Mouse (Mus musculus) frontal cortex, postnatal 36 days (tissue): ENCODE results near the gene Rab34.
A peak's percentile ranks its signal among the peaks of the same experiment; 100 is the strongest.

Experiments
- DNase-seq, 2 experiments: peaks; one replicate each; pipeline ENCODE4 v3.0.0; 2022; ENCODE audit warnings: low spot score in 2 of 2

Rab34 gene

GRCm38 (mm10) chr11:78164924-78165760 is 23.1 kb upstream of the Rab34 start, which contains the start of gene Traf4:
Gene Traf4 (minus strand): TSS chr11:78165589.
- DNase-seq = peak; percentile 60 to 66

- no peak for DNase-seq
Measured at GRCm38 (mm10) chr11:78165761-78166109, 22.5 kb upstream of the Rab34 start.

- no peak for DNase-seq
Measured at GRCm38 (mm10) chr11:78166161-78166560, 22.1 kb upstream of the Rab34 start.

GRCm38 (mm10) chr11:78166640-78167039 is 21.6 kb upstream of the Rab34 start:
- no peak for DNase-seq

GRCm38 (mm10) chr11:78167257-78167959 is 20.8 kb upstream of the Rab34 start:
- no peak for DNase-seq

- no peak for DNase-seq
Measured at GRCm38 (mm10) chr11:78168541-78169468, 19.4 kb upstream of the Rab34 start.

GRCm38 (mm10) chr11:78170306-78170705 is 17.9 kb upstream of the Rab34 start:
- DNase-seq = no peak

GRCm38 (mm10) chr11:78171328-78171727 is 16.9 kb upstream of the Rab34 start:
- no peak for DNase-seq

GRCm38 (mm10) chr11:78172034-78172747 is 16.0 kb upstream of the Rab34 start:
- DNase-seq = no peak

GRCm38 (mm10) chr11:78172748-78173383 is 15.4 kb upstream of the Rab34 start:
- DNase-seq = no peak

GRCm38 (mm10) chr11:78174506-78174905 is 13.7 kb upstream of the Rab34 start:
- DNase-seq = no peak

- no peak for DNase-seq
Measured at GRCm38 (mm10) chr11:78175771-78176401, 12.3 kb upstream of the Rab34 start.

- DNase-seq = peak; percentile 82 to 85
Measured at GRCm38 (mm10) chr11:78176402-78176862, 11.8 kb upstream of the Rab34 start, which contains the start of the genes Nek8 and Tlcd1. Gene Nek8 (minus strand): TSS chr11:78176675. Gene Tlcd1 (plus strand): TSS chr11:78176711.

GRCm38 (mm10) chr11:78176905-78177331 is 11.3 kb upstream of the Rab34 start:
- no peak for DNase-seq

- DNase-seq = no peak
Measured at GRCm38 (mm10) chr11:78177437-78177836, 10.8 kb upstream of the Rab34 start.

GRCm38 (mm10) chr11:78177903-78178858 is 10.0 kb upstream of the Rab34 start:
- DNase-seq = peak; percentile 94 to 96

- DNase-seq = peak in 1 of 2 experiments; percentile 70
Measured at GRCm38 (mm10) chr11:78178859-78179437, 9.3 kb upstream of the Rab34 start.

- DNase-seq = no peak
Measured at GRCm38 (mm10) chr11:78179438-78179999, 8.7 kb upstream of the Rab34 start.
